Mouse (Mus musculus) myocyte (in vitro differentiated cells): ENCODE measurements around the gene Spata31d1a.

Experiments used
- CEBPB ChIP-seq: IDR thresholded peaks from 2 replicates; pipeline ENCODE4 v1.6.1; 2011; ENCODE audit warnings: mild to moderate bottlenecking, moderate library complexity; ENCODE audit not compliant: poor library complexity, insufficient read depth, severe bottlenecking
- E2F4 ChIP-seq: IDR thresholded peaks from one replicate; pipeline ENCODE4 v1.6.1; 2011; ENCODE audit warnings: mild to moderate bottlenecking, control low read depth, moderate library complexity; ENCODE audit not compliant: insufficient read depth
- MAX ChIP-seq: IDR thresholded peaks from one replicate; pipeline ENCODE4 v1.6.1; 2011; ENCODE audit warnings: low read depth, mild to moderate bottlenecking, control low read depth
- MYOD1 ChIP-seq, 3 experiments: IDR thresholded peaks; one replicate each; pipeline ENCODE4 v1.6.1; 2011; ENCODE audit warnings: control low read depth in 2 of 3, low read depth in 2 of 3, mild to moderate bottlenecking in 2 of 3, moderate library complexity in 1 of 3; ENCODE audit not compliant: insufficient read length in 2 of 3, control insufficient read depth in 1 of 3
- MYOG ChIP-seq, 3 experiments: IDR thresholded peaks; one replicate each; pipeline ENCODE4 v1.6.1; 2011; ENCODE audit warnings: control low read depth in 2 of 3, low read depth in 2 of 3, mild to moderate bottlenecking in 2 of 3; ENCODE audit not compliant: insufficient read length in 2 of 3, control insufficient read depth in 1 of 3, insufficient read depth in 1 of 3
- POLR2A ChIP-seq: IDR thresholded peaks from one replicate; pipeline ENCODE4 v1.6.1; 2011; ENCODE audit warnings: low read depth, mild to moderate bottlenecking, control low read depth, moderate library complexity; ENCODE audit not compliant: insufficient read length
- REST ChIP-seq: IDR thresholded peaks from one replicate; pipeline ENCODE4 v1.6.1; 2011; ENCODE audit warnings: mild to moderate bottlenecking, control low read depth, moderate library complexity; ENCODE audit not compliant: insufficient read depth, insufficient read length
- SRF ChIP-seq: IDR thresholded peaks from one replicate; pipeline ENCODE4 v1.6.1; 2011; ENCODE audit warnings: low read depth; ENCODE audit not compliant: control insufficient read depth, insufficient read length
- TCF12 ChIP-seq: IDR thresholded peaks from one replicate; pipeline ENCODE4 v1.6.1; 2011; ENCODE audit warnings: mild to moderate bottlenecking, control low read depth; ENCODE audit not compliant: poor library complexity, insufficient read depth, severe bottlenecking
- TCF3 ChIP-seq: IDR thresholded peaks from one replicate; pipeline ENCODE4 v1.6.1; 2011; ENCODE audit warnings: low read depth, control low read depth; ENCODE audit not compliant: insufficient read length
- USF1 ChIP-seq: IDR thresholded peaks from one replicate; pipeline ENCODE4 v1.6.1; 2011; ENCODE audit warnings: low read depth, mild to moderate bottlenecking, control low read depth, moderate library complexity

- TF ChIP-seq REST, result peak; percentile 61
- no peak for TF ChIP-seq MYOD1 (IDR thresholded peaks at IDR 0.05; ENCODE audit: control insufficient read depth in 1 of 3, insufficient read length in 2 of 3, low read depth in 2 of 3)
- TF ChIP-seq POLR2A, result no peak
- no peak for TF ChIP-seq USF1
- TF ChIP-seq E2F4, result no peak
- no peak for TF ChIP-seq MYOG (IDR thresholded peaks at IDR 0.05; ENCODE audit: control insufficient read depth in 1 of 3, insufficient read depth in 1 of 3, insufficient read length in 2 of 3, low read depth in 2 of 3)
- no peak for TF ChIP-seq TCF3
- TF ChIP-seq TCF12, result no peak
- TF ChIP-seq CEBPB, result no peak
- TF ChIP-seq SRF, result no peak
- TF ChIP-seq MAX, result no peak
These were observed 36.0 kb upstream of the Spata31d1a start for GRCm38 (mm10) chr13:59746164-59746563.
